Mouse (Mus musculus): Measurements from ENCODE around the gene Ablim2. TPM values are rescaled to one million over a fixed set of nuclear protein-coding genes. Genes with fewer than 3 reads are reported as not detected.

The Ablim2 gene
- polyA plus RNA-seq, 2 experiments: 0.16 TPM; not detected in 1

DNA sequence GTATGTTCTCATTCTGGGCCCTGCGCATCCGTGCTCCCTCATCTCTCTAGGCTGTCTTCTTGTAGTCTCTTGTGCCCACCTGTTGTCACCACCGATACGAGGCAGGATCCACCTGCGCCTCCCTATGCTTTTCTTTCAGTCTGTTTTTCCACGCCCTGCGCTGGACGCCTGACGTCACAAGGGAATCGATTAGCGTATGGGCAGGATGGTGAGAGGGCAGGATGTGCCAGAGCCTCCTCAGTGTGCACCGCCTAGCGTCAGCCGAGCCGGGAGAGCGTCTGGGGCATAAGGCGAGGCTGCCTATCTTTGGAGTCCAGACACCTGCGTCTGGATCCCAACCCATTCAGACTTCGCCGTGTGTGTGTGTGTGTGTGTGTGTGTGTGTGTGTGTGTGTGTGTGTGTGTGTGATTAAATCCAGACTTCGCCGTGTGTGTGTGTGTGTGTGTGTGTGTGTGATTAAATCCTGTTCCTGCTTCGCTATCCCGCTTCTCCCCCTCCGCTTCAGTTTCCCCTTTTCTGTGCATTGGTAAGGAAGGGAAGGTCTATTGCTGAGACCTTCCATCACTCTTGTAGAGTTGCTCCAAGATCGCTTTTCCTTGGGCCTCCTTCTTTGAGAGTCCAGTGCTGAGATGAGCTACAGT lies 562 bp upstream of the Ablim2 start:
- H3K9ac ChIP-seq (replicated peaks): no peak overlapping the region
- H3K4me2 ChIP-seq (ENCODE audit: low read depth): peak overlapping the region; percentile 82
- H3K9me3 ChIP-seq (ENCODE audit: control insufficient read depth, low read length): no peaks in the 10 kb centered on the region
- no peak for TF ChIP-seq CTCF (IDR thresholded peaks at IDR 0.05; ENCODE audit: low read depth)
- no peak for TF ChIP-seq EP300 (IDR thresholded peaks at IDR 0.05; ENCODE audit: low read depth)
- H3K27me3 ChIP-seq (ENCODE audit: control insufficient read depth, insufficient read depth, low read length): peaks cover 17% of the 10 kb centered on the region
- H3K4me1 ChIP-seq (replicated peaks; ENCODE audit: control insufficient read depth in 2 of 2, insufficient read depth in 2 of 2, low read length in 1 of 2): no peaks in the 10 kb centered on the region
- ATAC-seq (ENCODE audit: insufficient read depth) (peak; percentile 63), DNase-seq (ENCODE audit: low read depth in 3 of 3, low spot score in 3 of 3) (peak in 1 of 3 experiments; percentile 27)
- WGBS (ENCODE audit: insufficient replicate concordance): 7% methylated on average over 24 of the region's 26 CpGs
- H3K27ac ChIP-seq: no peak overlapping the region
- H3K4me3 ChIP-seq (ENCODE audit: insufficient read depth in 1 of 2, low read depth in 2 of 2, low read length in 2 of 2): peak overlapping the region; percentile 37 to 51
- no peaks in the 10 kb centered on the region for H3K36me3 ChIP-seq (replicated peaks; ENCODE audit: control insufficient read depth, insufficient read depth, low read depth)

DNA sequence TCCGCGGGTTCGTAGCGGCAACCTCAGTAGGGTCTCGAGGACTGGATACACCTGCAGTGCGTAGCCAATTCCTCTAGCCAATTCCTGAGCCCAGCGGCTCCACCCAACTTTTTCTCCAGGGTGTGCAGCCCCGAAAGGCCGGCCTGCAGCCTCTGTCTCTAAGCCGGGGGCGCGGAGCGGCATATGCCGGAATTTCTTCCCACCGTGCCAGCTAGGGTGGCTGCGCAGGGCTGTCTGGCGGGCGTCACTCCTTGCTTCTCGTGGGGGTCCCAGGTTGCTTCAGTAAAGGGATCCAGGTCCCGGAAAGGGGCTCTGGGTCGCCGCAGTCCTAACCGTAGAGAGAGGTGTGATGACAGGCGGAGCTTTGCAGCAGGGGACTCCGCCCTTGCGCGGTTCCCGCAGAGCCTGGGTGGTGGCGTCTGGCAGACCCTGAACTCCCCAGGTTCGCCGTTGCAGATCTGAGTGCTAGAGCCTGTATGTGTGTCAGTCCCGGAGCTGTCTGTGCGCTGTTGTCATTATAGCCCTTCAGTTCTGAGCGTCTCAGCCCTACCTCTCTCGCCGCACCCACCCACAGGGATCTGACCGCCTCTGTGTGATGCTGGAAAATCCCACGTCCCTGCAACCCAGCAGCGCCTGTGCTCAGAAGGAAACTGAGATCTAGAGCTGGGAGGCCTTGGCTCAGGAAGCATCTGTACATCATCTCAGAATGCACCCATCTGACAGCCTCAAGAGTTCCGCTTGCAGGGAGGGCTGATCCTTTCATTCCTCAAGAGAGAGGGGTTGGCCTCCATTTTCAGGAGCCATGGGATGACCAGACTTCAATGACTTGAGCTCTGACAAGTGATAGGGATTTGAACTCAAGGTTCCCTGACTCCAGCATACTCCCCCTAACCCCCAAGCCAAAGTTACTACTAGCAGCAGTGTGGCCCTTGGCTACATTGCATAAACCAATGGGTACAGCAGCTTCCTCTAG lies 687 bp downstream of the Ablim2 start:
- Histone ChIP-seq H3K9ac (replicated peaks) (no peak overlapping the region), H3K27ac (no peak overlapping the region), H3K9me3 (ENCODE audit: control insufficient read depth, low read length) (no peaks in the 10 kb centered on the region), H3K27me3 (ENCODE audit: control insufficient read depth, insufficient read depth, low read length) (peaks cover 17% of the 10 kb centered on the region), H3K36me3 (replicated peaks; ENCODE audit: control insufficient read depth, insufficient read depth, low read depth) (no peaks in the 10 kb centered on the region), H3K4me1 (replicated peaks; ENCODE audit: control insufficient read depth in 2 of 2, insufficient read depth in 2 of 2, low read length in 1 of 2) (no peaks in the 10 kb centered on the region), H3K4me2 (ENCODE audit: low read depth) (peak overlapping the region; percentile 82), H3K4me3 (ENCODE audit: insufficient read depth in 1 of 2, low read depth in 2 of 2, low read length in 2 of 2) (peak overlapping the region; percentile 49 to 51)
- 2% methylated on average over 40 of the region's 40 CpGs for WGBS (ENCODE audit: insufficient replicate concordance)
- ATAC-seq (ENCODE audit: insufficient read depth) (0 out of 2 replicates have a peak, but pooled peaks have one; percentile 2), DNase-seq (ENCODE audit: low read depth in 3 of 3, low spot score in 3 of 3) (no peak)
- TF ChIP-seq EP300 (IDR thresholded peaks at IDR 0.05; ENCODE audit: low read depth) (no peak), CTCF (IDR thresholded peaks at IDR 0.05; ENCODE audit: low read depth) (no peak)

- H3K36me3 ChIP-seq (replicated peaks; ENCODE audit: control insufficient read depth, insufficient read depth, low read depth): no peaks in the 10 kb centered on the region
- no peak overlapping the region for H3K9ac ChIP-seq (replicated peaks)
- H3K27ac ChIP-seq: no peak overlapping the region
- WGBS (ENCODE audit: insufficient replicate concordance): 60% methylated on average over 5 of the region's 5 CpGs
- DNase-seq (ENCODE audit: low read depth in 3 of 3, low spot score in 3 of 3) (no peak), ATAC-seq (ENCODE audit: insufficient read depth) (no peak)
- H3K27me3 ChIP-seq (ENCODE audit: control insufficient read depth, insufficient read depth, low read length): peaks cover 17% of the 10 kb centered on the region
- no peak overlapping the region for H3K4me2 ChIP-seq (ENCODE audit: low read depth)
- TF ChIP-seq EP300 (IDR thresholded peaks at IDR 0.05; ENCODE audit: low read depth) (no peak), CTCF (IDR thresholded peaks at IDR 0.05; ENCODE audit: low read depth) (no peak)
- H3K4me1 ChIP-seq (replicated peaks; ENCODE audit: control insufficient read depth in 2 of 2, insufficient read depth in 2 of 2, low read length in 1 of 2): no peaks in the 10 kb centered on the region
- no peak overlapping the region for H3K4me3 ChIP-seq (ENCODE audit: insufficient read depth in 1 of 2, low read depth in 2 of 2, low read length in 2 of 2)
- H3K9me3 ChIP-seq (ENCODE audit: control insufficient read depth, low read length): no peaks in the 10 kb centered on the region
Measured at GRCm38 (mm10) chr5:35761323-35761722, 3.6 kb downstream of the Ablim2 start.

- H3K27me3 ChIP-seq (ENCODE audit: control insufficient read depth, insufficient read depth, low read length): peaks cover 17% of the 10 kb centered on the region
- no peaks in the 10 kb centered on the region for H3K9me3 ChIP-seq (ENCODE audit: control insufficient read depth, low read length)
- no peak overlapping the region for H3K4me3 ChIP-seq (ENCODE audit: insufficient read depth in 1 of 2, low read depth in 2 of 2, low read length in 2 of 2)
- no peaks in the 10 kb centered on the region for H3K36me3 ChIP-seq (replicated peaks; ENCODE audit: control insufficient read depth, insufficient read depth, low read depth)
- no peaks in the 10 kb centered on the region for H3K4me1 ChIP-seq (replicated peaks; ENCODE audit: control insufficient read depth in 2 of 2, insufficient read depth in 2 of 2, low read length in 1 of 2)
- H3K27ac ChIP-seq: no peak overlapping the region
- DNase-seq (ENCODE audit: low read depth in 3 of 3, low spot score in 3 of 3) (no peak), ATAC-seq (ENCODE audit: insufficient read depth) (no peak)
- TF ChIP-seq EP300 (IDR thresholded peaks at IDR 0.05; ENCODE audit: low read depth) (no peak), CTCF (IDR thresholded peaks at IDR 0.05; ENCODE audit: low read depth) (no peak)
- no peak overlapping the region for H3K4me2 ChIP-seq (ENCODE audit: low read depth)
- 47% methylated on average over 5 of the region's 5 CpGs for WGBS (ENCODE audit: insufficient replicate concordance)
- no peak overlapping the region for H3K9ac ChIP-seq (replicated peaks)
Measured at GRCm38 (mm10) chr5:35762388-35762787, 4.7 kb downstream of the Ablim2 start.

GRCm38 (mm10) chr5:35762850-35763249 lies 5.2 kb downstream of the Ablim2 start:
- Histone ChIP-seq H3K4me1 (replicated peaks; ENCODE audit: control insufficient read depth in 2 of 2, insufficient read depth in 2 of 2, low read length in 1 of 2) (no peaks in the 10 kb centered on the region), H3K4me3 (ENCODE audit: insufficient read depth in 1 of 2, low read depth in 2 of 2, low read length in 2 of 2) (no peak overlapping the region), H3K9me3 (ENCODE audit: control insufficient read depth, low read length) (no peaks in the 10 kb centered on the region), H3K27me3 (ENCODE audit: control insufficient read depth, insufficient read depth, low read length) (peaks cover 17% of the 10 kb centered on the region), H3K36me3 (replicated peaks; ENCODE audit: control insufficient read depth, insufficient read depth, low read depth) (no peaks in the 10 kb centered on the region), H3K9ac (replicated peaks) (no peak overlapping the region), H3K4me2 (ENCODE audit: low read depth) (no peak overlapping the region), H3K27ac (no peak overlapping the region)
- no peak for DNase-seq (ENCODE audit: low read depth in 3 of 3, low spot score in 3 of 3)
- 63% methylated on average over 10 of the region's 10 CpGs for WGBS (ENCODE audit: insufficient replicate concordance)
- no peak for ATAC-seq (ENCODE audit: insufficient read depth)
- TF ChIP-seq EP300 (IDR thresholded peaks at IDR 0.05; ENCODE audit: low read depth): no peak
- no peak for TF ChIP-seq CTCF (IDR thresholded peaks at IDR 0.05; ENCODE audit: low read depth)

Measured in liver, embryonic 14.5 days (tissue).